Mouse (Mus musculus) liver, embryonic 14.5 days (tissue): ENCODE measurements at regions not wholly inside any gene's neighbourhood (a gene's known extent, or its start where the extent isn't known, plus 50 kb on each side); places are given as distances from the start of the nearest gene placed in this dataset.

Experiments
- CTCF ChIP-seq: IDR thresholded peaks from 2 replicates; pipeline ENCODE4 v1.5.1; 2016; ENCODE audit warnings: antibody characterized with exemption, low read depth, control low read depth
- EP300 ChIP-seq: IDR thresholded peaks from 2 replicates; pipeline ENCODE4 v1.6.1; 2016; ENCODE audit warnings: antibody characterized with exemption, low read depth

- no peak for TF ChIP-seq CTCF
- TF ChIP-seq EP300, result no peak
Observed at GRCm38 (mm10) chr17:9773744-9774143, 104.2 kb upstream of the Pabpc6 start.
